Comparison of ENCODE assay signal across 10 mouse cellular contexts in genomic region chr5:111208660-111208969, GRCm38 (mm10).
DNase-seq lines count a peak whose midpoint lies in the region; ATAC-seq and TF ChIP-seq lines count a peak whose summit lies in the region.
"Had no signal": no experiment of that assay in that cellular context is flagged by ENCODE, and none has a peak within 500 bp of the region (broad histone marks: within the 10 kb centered on the region; RNA-seq: fewer than 3 reads in every experiment).

No protein-coding gene starts in this region.

- H3K36me3 ChIP-seq in ES-E14 (ENCODE audit: control insufficient read depth, insufficient read depth, low read length, poor library complexity, severe bottlenecking), result no peaks in the 10 kb centered on the region
- no peaks in the 10 kb centered on the region for H3K36me3 ChIP-seq in intestine, embryonic 16.5 days (ENCODE audit: control insufficient read depth, insufficient read depth, low read length)
- no peaks in the 10 kb centered on the region for H3K36me3 ChIP-seq in liver, embryonic 11.5 days (ENCODE audit: control insufficient read depth, insufficient read depth, low read length)
- no peaks in the 10 kb centered on the region for H3K36me3 ChIP-seq in neural tube, embryonic 14.5 days (ENCODE audit: control insufficient read depth, insufficient read depth, low read length)
- H3K36me3 ChIP-seq: embryonic facial prominence, embryonic 12.5 days had no signal

- no peak overlapping the region for H3K4me3 ChIP-seq in ES-E14 (ENCODE audit: insufficient read depth in 1 of 2, low read depth in 1 of 2, low read length in 2 of 2, poor library complexity in 1 of 2, severe bottlenecking in 1 of 2)
- H3K4me3 ChIP-seq in intestine, embryonic 16.5 days (ENCODE audit: low read length), result no peak overlapping the region
- no peak overlapping the region for H3K4me3 ChIP-seq in liver, embryonic 11.5 days (ENCODE audit: low read depth, low read length)
- no peak overlapping the region for H3K4me3 ChIP-seq in neural tube, embryonic 14.5 days (ENCODE audit: low read depth, low read length)
- H3K4me3 ChIP-seq: embryonic facial prominence, embryonic 12.5 days; megakaryocyte, embryonic 14.5 days had no signal

- H3K27me3 ChIP-seq in intestine, embryonic 16.5 days (replicated peaks; ENCODE audit: control insufficient read depth, insufficient read depth, low read length), result no peaks in the 10 kb centered on the region
- no peaks in the 10 kb centered on the region for H3K27me3 ChIP-seq in liver, embryonic 11.5 days (replicated peaks; ENCODE audit: control insufficient read depth, insufficient read depth, low read length)
- H3K27me3 ChIP-seq in neural tube, embryonic 14.5 days (ENCODE audit: control insufficient read depth, insufficient read depth, low read length), result no peaks in the 10 kb centered on the region
- H3K27me3 ChIP-seq: embryonic facial prominence, embryonic 12.5 days had no signal

- H3K9ac ChIP-seq in ES-E14 (ENCODE audit: insufficient read depth, low read depth, low read length, poor library complexity, severe bottlenecking), result no peak overlapping the region
- H3K9ac ChIP-seq in intestine, embryonic 16.5 days (ENCODE audit: low read depth, low read length), result no peak overlapping the region
- H3K9ac ChIP-seq in liver, embryonic 11.5 days (ENCODE audit: low read depth, low read length), result no peak overlapping the region
- no peak overlapping the region for H3K9ac ChIP-seq in neural tube, embryonic 14.5 days (replicated peaks; ENCODE audit: low read depth, low read length)
- H3K9ac ChIP-seq: embryonic facial prominence, embryonic 12.5 days had no signal

- DNase-seq in 416B (ENCODE audit: low read depth) (peak; percentile 22), ES-E14 (ENCODE audit: low read depth, low spot score) (peak; percentile 42)
- DNase-seq in cerebellum, postnatal 25 days, result peak; percentile 72 to 86
- DNase-seq in liver, embryonic 11.5 days (ENCODE audit: low spot score), result no peak
- no peak for DNase-seq in urinary bladder, adult 2 months (ENCODE audit: low spot score)

- H3K4me1 ChIP-seq in ES-E14 (ENCODE audit: control insufficient read depth in 2 of 2, insufficient read depth in 2 of 2, low read length in 2 of 2, poor library complexity in 1 of 2), result peaks cover 0 to 7% of the 10 kb centered on the region in 2 experiments; a peak in 2 of 4 replicates
- H3K4me1 ChIP-seq in intestine, embryonic 16.5 days (ENCODE audit: control insufficient read depth, insufficient read depth, low read length), result peaks cover 25% of the 10 kb centered on the region
- H3K4me1 ChIP-seq in liver, embryonic 11.5 days (replicated peaks; ENCODE audit: control insufficient read depth, insufficient read depth, low read length), result no peaks in the 10 kb centered on the region; the same call in 1 of the 2 replicates
- peaks cover 32% of the 10 kb centered on the region for H3K4me1 ChIP-seq in neural tube, embryonic 14.5 days (ENCODE audit: control insufficient read depth, insufficient read depth, low read length)

- H3K9me3 ChIP-seq in ES-E14 (ENCODE audit: control insufficient read depth, insufficient read depth, low read depth, low read length), result no peaks in the 10 kb centered on the region
- H3K9me3 ChIP-seq in intestine, embryonic 16.5 days (ENCODE audit: control insufficient read depth, low read length), result no peaks in the 10 kb centered on the region
- no peaks in the 10 kb centered on the region for H3K9me3 ChIP-seq in liver, embryonic 11.5 days (ENCODE audit: control insufficient read depth, low read length)
- no peaks in the 10 kb centered on the region for H3K9me3 ChIP-seq in neural tube, embryonic 14.5 days (ENCODE audit: control insufficient read depth, low read length)
- H3K9me3 ChIP-seq: embryonic facial prominence, embryonic 12.5 days; megakaryocyte, embryonic 14.5 days had no signal

- peak; percentile 61 for ATAC-seq in granulocyte monocyte progenitor cell, adult 5-6 weeks (replicated peaks; ENCODE audit: poor library complexity, severe bottlenecking)
- ATAC-seq in intestine, embryonic 16.5 days, result peak; percentile 67; the same call in 1 of the 2 replicates
- no peak for ATAC-seq in liver, embryonic 11.5 days (replicated peaks; ENCODE audit: low FRiP score)
- peak; percentile 69; the same call in 1 of the 2 replicates for ATAC-seq in neural tube, embryonic 14.5 days (ENCODE audit: low read depth)

- H3K27ac ChIP-seq in ES-E14 (ENCODE audit: insufficient read depth, low read depth, low read length, poor library complexity, severe bottlenecking), result no peak overlapping the region
- no peak overlapping the region for H3K27ac ChIP-seq in intestine, embryonic 16.5 days (ENCODE audit: low read length)
- no peak overlapping the region for H3K27ac ChIP-seq in liver, embryonic 11.5 days (ENCODE audit: low read depth, low read length)
- H3K27ac ChIP-seq in neural tube, embryonic 14.5 days (ENCODE audit: low read depth, low read length), result no peak overlapping the region
- H3K27ac ChIP-seq: embryonic facial prominence, embryonic 12.5 days had no signal

- WGBS in intestine, embryonic 16.5 days, result 42% methylated on average over 5 of the region's 5 CpGs
- 46% methylated on average over 5 of the region's 5 CpGs for WGBS in liver, embryonic 11.5 days
- WGBS in neural tube, embryonic 14.5 days, result 48% methylated on average over 5 of the region's 5 CpGs

- in situ Hi-C loops in ES-E14 (cut with MboI; ENCODE audit: low sequenced_read_pairs in 2 of 2, unreplicated experiment in 2 of 2), result no loop called here

- peak overlapping the region; percentile 2; the same call in 1 of the 2 replicates for H3K4me2 ChIP-seq in intestine, embryonic 16.5 days (ENCODE audit: low read depth, low read length)
- H3K4me2 ChIP-seq in liver, embryonic 11.5 days, result peak overlapping the region; percentile 55
- no peak overlapping the region for H3K4me2 ChIP-seq in neural tube, embryonic 14.5 days (ENCODE audit: low read depth, low read length)
- H3K4me2 ChIP-seq: embryonic facial prominence, embryonic 12.5 days had no signal

TF ChIP-seq in ES-E14, 5 proteins besides CTCF, POLR2A, EP300 and RAD21:
- TF ChIP-seq HCFC1 (IDR thresholded peaks at IDR 0.05; ENCODE audit: borderline replicate concordance, insufficient read depth, low read length), result no peak
- TF ChIP-seq ZNF384 (IDR thresholded peaks at IDR 0.05; ENCODE audit: low read depth, low read length), result no peak
- no peak for TF ChIP-seq MAFK (IDR thresholded peaks at IDR 0.05; ENCODE audit: insufficient read depth, low read depth, low read length)
- TF ChIP-seq CHD2 (IDR thresholded peaks at IDR 0.05; ENCODE audit: low read depth, low read length), result no peak
- no peak for TF ChIP-seq ZC3H11A (IDR thresholded peaks at IDR 0.05; ENCODE audit: borderline replicate concordance, low read depth, low read length)

Comparison
In these comparisons a context has a peak if more than half of its experiments do, and no peak if none do; other contexts are left out.
1. DNase-seq: peak in 416B (single experiment), ES-E14 (single experiment) and cerebellum, postnatal 25 days (2 of 2); none in liver, embryonic 11.5 days (single experiment) and urinary bladder, adult 2 months (single experiment).